10 mouse cellular contexts compared by ENCODE assay signal in genomic region chr10:82876076-82876796, GRCm38 (mm10). TPM values are rescaled to one million over a fixed set of nuclear protein-coding genes. Genes with fewer than 3 reads are reported as not detected.
A peak's percentile ranks its signal among the peaks of the same experiment; 100 is the strongest.
DNase-seq lines count a peak whose midpoint lies in the region; ATAC-seq lines count a peak whose summit lies in the region.
"Had no signal": no experiment of that assay in that cellular context is flagged by ENCODE, and none has a peak within 500 bp of the region (broad histone marks: within the 10 kb centered on the region; RNA-seq: fewer than 3 reads in every experiment).

No protein-coding gene starts in this region.

- H3K4me2 ChIP-seq in heart, embryonic 16.5 days (ENCODE audit: low read depth, low read length): no peak overlapping the region
- no peak overlapping the region for H3K4me2 ChIP-seq in intestine, embryonic 16.5 days (ENCODE audit: low read depth, low read length)
- no peak overlapping the region for H3K4me2 ChIP-seq in hindbrain, embryonic 16.5 days (ENCODE audit: low read length)
- H3K4me2 ChIP-seq: heart, embryonic 13.5 days had no signal

- no peak overlapping the region for H3K9ac ChIP-seq in heart, embryonic 16.5 days (ENCODE audit: low read length)
- H3K9ac ChIP-seq in intestine, embryonic 16.5 days (ENCODE audit: low read depth, low read length): no peak overlapping the region
- H3K9ac ChIP-seq in hindbrain, embryonic 16.5 days (ENCODE audit: low read depth, low read length): no peak overlapping the region
- H3K9ac ChIP-seq: heart, embryonic 13.5 days had no signal

- no peak overlapping the region for H3K4me3 ChIP-seq in heart, embryonic 16.5 days (ENCODE audit: low read length)
- no peak overlapping the region for H3K4me3 ChIP-seq in heart, embryonic 10.5 days
- no peak overlapping the region for H3K4me3 ChIP-seq in intestine, embryonic 16.5 days (ENCODE audit: low read length)
- H3K4me3 ChIP-seq in hindbrain, embryonic 16.5 days (ENCODE audit: low read length): no peak overlapping the region
- H3K4me3 ChIP-seq: heart, embryonic 13.5 days; myocyte had no signal

- H3K27ac ChIP-seq in heart, embryonic 16.5 days (ENCODE audit: low read length): no peak overlapping the region
- H3K27ac ChIP-seq in heart, embryonic 10.5 days: no peak overlapping the region
- peak overlapping the region; percentile 73 for H3K27ac ChIP-seq in intestine, embryonic 16.5 days (ENCODE audit: low read length)
- no peak overlapping the region for H3K27ac ChIP-seq in hindbrain, embryonic 16.5 days (ENCODE audit: low read depth, low read length)
- H3K27ac ChIP-seq: heart, embryonic 13.5 days had no signal

- DNase-seq in heart, embryonic 10.5 days (ENCODE audit: low spot score): no peak
- peak; percentile 30 to 31 for DNase-seq in spleen, postnatal 36 days (ENCODE audit: low spot score in 2 of 2)
- DNase-seq in spleen, postnatal 14 days (ENCODE audit: low spot score in 2 of 2): no peak
- peak; percentile 44 for DNase-seq in retina, postnatal 1 day
- DNase-seq in gastrocnemius, postnatal 25 days: no peak

- peaks cover 13% of the 10 kb centered on the region for H3K4me1 ChIP-seq in heart, embryonic 16.5 days (ENCODE audit: control insufficient read depth, insufficient read depth, low read length)
- H3K4me1 ChIP-seq in heart, embryonic 10.5 days: peaks cover 14% of the 10 kb centered on the region
- peaks cover 19% of the 10 kb centered on the region for H3K4me1 ChIP-seq in intestine, embryonic 16.5 days (ENCODE audit: control insufficient read depth, insufficient read depth, low read length)
- no peaks in the 10 kb centered on the region for H3K4me1 ChIP-seq in hindbrain, embryonic 16.5 days (ENCODE audit: control insufficient read depth, insufficient read depth, low read depth, low read length)

- H3K27me3 ChIP-seq in heart, embryonic 16.5 days (ENCODE audit: control insufficient read depth, insufficient read depth, low read length): no peaks in the 10 kb centered on the region
- no peaks in the 10 kb centered on the region for H3K27me3 ChIP-seq in heart, embryonic 10.5 days (ENCODE audit: insufficient read depth, poor library complexity, severe bottlenecking)
- no peaks in the 10 kb centered on the region for H3K27me3 ChIP-seq in intestine, embryonic 16.5 days (replicated peaks; ENCODE audit: control insufficient read depth, insufficient read depth, low read length)
- no peaks in the 10 kb centered on the region for H3K27me3 ChIP-seq in hindbrain, embryonic 16.5 days (replicated peaks; ENCODE audit: control insufficient read depth, insufficient read depth, low read length)
- H3K27me3 ChIP-seq: heart, embryonic 13.5 days had no signal

- peaks cover 56% of the 10 kb centered on the region for H3K36me3 ChIP-seq in heart, embryonic 16.5 days (ENCODE audit: control insufficient read depth, insufficient read depth)
- H3K36me3 ChIP-seq in heart, embryonic 10.5 days: peaks cover 79% of the 10 kb centered on the region
- peaks cover 30% of the 10 kb centered on the region for H3K36me3 ChIP-seq in intestine, embryonic 16.5 days (ENCODE audit: control insufficient read depth, insufficient read depth, low read length)
- H3K36me3 ChIP-seq in hindbrain, embryonic 16.5 days (ENCODE audit: control insufficient read depth, insufficient read depth, low read length): peaks cover 27% of the 10 kb centered on the region

- WGBS in heart, embryonic 16.5 days: 60% methylated on average over 16 of the region's 16 CpGs
- WGBS in heart, embryonic 10.5 days: 77% methylated on average over 16 of the region's 16 CpGs
- 63% methylated on average over 16 of the region's 16 CpGs for WGBS in intestine, embryonic 16.5 days
- 82% methylated on average over 16 of the region's 16 CpGs for WGBS in hindbrain, embryonic 16.5 days

- H3K9me3 ChIP-seq in heart, embryonic 16.5 days (replicated peaks; ENCODE audit: control insufficient read depth, low read length): no peaks in the 10 kb centered on the region
- no peaks in the 10 kb centered on the region for H3K9me3 ChIP-seq in heart, embryonic 10.5 days
- H3K9me3 ChIP-seq in intestine, embryonic 16.5 days (ENCODE audit: control insufficient read depth, low read length): no peaks in the 10 kb centered on the region
- H3K9me3 ChIP-seq in hindbrain, embryonic 16.5 days (ENCODE audit: control insufficient read depth, low read length): no peaks in the 10 kb centered on the region
- H3K9me3 ChIP-seq: heart, embryonic 13.5 days had no signal

- ATAC-seq in heart, embryonic 16.5 days (replicated peaks; ENCODE audit: extremely low read depth, insufficient read depth, low FRiP score): peak; percentile 65; the same call in 1 of the 2 replicates
- peak; percentile 97 for ATAC-seq in intestine, embryonic 16.5 days
- no peak for ATAC-seq in hindbrain, embryonic 16.5 days

RNA-seq across cellular contexts. Expression of gene Eid3, which starts 9.8 kb away (rescaled TPM):
- polyA plus RNA-seq in heart, embryonic 16.5 days (2015; fragmentation: Nextera tagmentation; extraction: Ambion mirVana): 0.21 and 0.22 TPM in 2 replicates
- polyA plus RNA-seq in heart, embryonic 10.5 days (2016; fragmentation: Nextera tagmentation; extraction: Ambion mirVana): 0.28 and 0.55 TPM in 2 replicates
- 0.20 and 0.23 TPM in 2 replicates for polyA plus RNA-seq in intestine, embryonic 16.5 days (2015; fragmentation: Nextera tagmentation; extraction: Ambion mirVana)
- polyA plus RNA-seq in hindbrain, embryonic 16.5 days (2015; fragmentation: Nextera tagmentation; extraction: Ambion mirVana): 0.35 TPM in 2 replicates
- 1 to 10 TPM in 1 of 2 experiments, under 1 TPM in 1; 0.97 to 1.4 TPM for total RNA-seq in gastrocnemius, postnatal 25 days (2021)

RNA-seq across cellular contexts. Expression of gene Txnrd1, which starts 42.5 kb away (rescaled TPM):
- polyA plus RNA-seq in heart, embryonic 16.5 days (2015; fragmentation: Nextera tagmentation; extraction: Ambion mirVana): 60.4 and 61.8 TPM in 2 replicates
- polyA plus RNA-seq in heart, embryonic 10.5 days (2016; fragmentation: Nextera tagmentation; extraction: Ambion mirVana): 102 and 120 TPM in 2 replicates
- polyA plus RNA-seq in intestine, embryonic 16.5 days (2015; fragmentation: Nextera tagmentation; extraction: Ambion mirVana): 107 and 108 TPM in 2 replicates
- polyA plus RNA-seq in hindbrain, embryonic 16.5 days (2015; fragmentation: Nextera tagmentation; extraction: Ambion mirVana): 87.1 and 104 TPM in 2 replicates
- total RNA-seq in gastrocnemius, postnatal 25 days (2021): 10 to 100 TPM; 48.6 to 49.7 TPM

Comparison
In these comparisons a context has a peak if more than half of its experiments do, and no peak if none do; other contexts are left out.
1. DNase-seq: peak in spleen, postnatal 36 days (2 of 2) and retina, postnatal 1 day (single experiment); none in heart, embryonic 10.5 days (single experiment), spleen, postnatal 14 days (0 of 2) and gastrocnemius, postnatal 25 days (single experiment).